Mouse (Mus musculus): ENCODE results near the gene Iqcf1. TPM values are rescaled to one million over a fixed set of nuclear protein-coding genes. Genes with fewer than 3 reads are reported as not detected.
A peak's percentile ranks its signal among the peaks of the same experiment; 100 is the strongest.

The Iqcf1 gene
- polyA plus RNA-seq, 1 experiment: not detected

- Histone ChIP-seq H3K27ac (ENCODE audit: insufficient read depth, low read length) (no peak overlapping the region), H3K4me1 (ENCODE audit: control insufficient read depth, insufficient read depth, low read length) (no peaks in the 10 kb centered on the region), H3K27me3 (ENCODE audit: control insufficient read depth, insufficient read depth, low read length) (no peaks in the 10 kb centered on the region), H3K4me3 (replicated peaks; ENCODE audit: insufficient read depth, low read depth, low read length) (no peak overlapping the region)
- DNase-seq: no peak
- WGBS: 16% methylated on average over 3 of the region's 3 CpGs
- TF ChIP-seq POLR2A (IDR thresholded peaks at IDR 0.05; ENCODE audit: borderline replicate concordance, insufficient read depth, low read length) (no peak), CTCF (IDR thresholded peaks at IDR 0.05; ENCODE audit: borderline replicate concordance, insufficient read depth, low read depth, low read length) (peak; percentile 73)
These were observed 32.1 kb downstream of the Iqcf1 start for GRCm38 (mm10) chr9:106531833-106532232.

GRCm38 (mm10) chr9:106534296-106534695 is 34.5 kb downstream of the Iqcf1 start:
- DNase-seq: no peak
- Histone ChIP-seq H3K27ac (ENCODE audit: insufficient read depth, low read length) (no peak overlapping the region), H3K4me1 (ENCODE audit: control insufficient read depth, insufficient read depth, low read length) (no peaks in the 10 kb centered on the region), H3K27me3 (ENCODE audit: control insufficient read depth, insufficient read depth, low read length) (no peaks in the 10 kb centered on the region), H3K4me3 (replicated peaks; ENCODE audit: insufficient read depth, low read depth, low read length) (no peak overlapping the region)
- TF ChIP-seq POLR2A (IDR thresholded peaks at IDR 0.05; ENCODE audit: borderline replicate concordance, insufficient read depth, low read length) (no peak), CTCF (IDR thresholded peaks at IDR 0.05; ENCODE audit: borderline replicate concordance, insufficient read depth, low read depth, low read length) (no peak)
- WGBS: 89% methylated on average over 7 of the region's 7 CpGs

GRCm38 (mm10) chr9:106534975-106535374 is 35.2 kb downstream of the Iqcf1 start:
- TF ChIP-seq CTCF (IDR thresholded peaks at IDR 0.05; ENCODE audit: borderline replicate concordance, insufficient read depth, low read depth, low read length) (no peak), POLR2A (IDR thresholded peaks at IDR 0.05; ENCODE audit: borderline replicate concordance, insufficient read depth, low read length) (no peak)
- Histone ChIP-seq H3K4me3 (replicated peaks; ENCODE audit: insufficient read depth, low read depth, low read length) (no peak overlapping the region), H3K27me3 (ENCODE audit: control insufficient read depth, insufficient read depth, low read length) (no peaks in the 10 kb centered on the region), H3K27ac (ENCODE audit: insufficient read depth, low read length) (no peak overlapping the region), H3K4me1 (ENCODE audit: control insufficient read depth, insufficient read depth, low read length) (no peaks in the 10 kb centered on the region)
- WGBS: 69% methylated on average over 11 of the region's 11 CpGs
- DNase-seq: no peak

Other genes with a start within 250 kb of the Iqcf1 start
- gene Poc1a, start 218.9 kb upstream of the Iqcf1 start, polyA plus RNA-seq (2012; rRNA removed): 3.9 and 4.4 TPM in 2 replicates
- 46.4 and 49.6 TPM in 2 replicates for gene Dusp7, start 131.3 kb upstream of the Iqcf1 start, polyA plus RNA-seq (2012; rRNA removed)
- 435 and 475 TPM in 2 replicates for gene Rpl29, start 70.5 kb upstream of the Iqcf1 start, polyA plus RNA-seq (2012; rRNA removed)
- 16.2 and 16.4 TPM in 2 replicates for gene Acy1, start 61.6 kb upstream of the Iqcf1 start, polyA plus RNA-seq (2012; rRNA removed)
- 59.7 and 68.5 TPM in 2 replicates for gene Abhd14b, start 52.5 kb upstream of the Iqcf1 start, polyA plus RNA-seq (2012; rRNA removed)
- gene Abhd14a, start 52.3 kb upstream of the Iqcf1 start, polyA plus RNA-seq (2012; rRNA removed): 49.7 and 51.5 TPM in 2 replicates
- 515 and 572 TPM in 2 replicates for gene Pcbp4, start 46.7 kb upstream of the Iqcf1 start, polyA plus RNA-seq (2012; rRNA removed)
- 27.9 and 30.7 TPM in 2 replicates for gene Gpr62, start 34.0 kb upstream of the Iqcf1 start, polyA plus RNA-seq (2012; rRNA removed)
- 42.5 and 43.7 TPM in 2 replicates for gene Rrp9, start 24.0 kb upstream of the Iqcf1 start, polyA plus RNA-seq (2012; rRNA removed)
- gene Parp3, start 23.0 kb upstream of the Iqcf1 start, polyA plus RNA-seq (2012; rRNA removed): 6.9 and 9.7 TPM in 2 replicates
- not detected in 2 replicates for gene Iqcf5, start 14.6 kb downstream of the Iqcf1 start, polyA plus RNA-seq (2012; rRNA removed)
- not detected in 2 replicates for gene Iqcf3, start 61.7 kb downstream of the Iqcf1 start, polyA plus RNA-seq (2012; rRNA removed)
- not detected in 2 replicates for gene Iqcf4, start 71.0 kb downstream of the Iqcf1 start, polyA plus RNA-seq (2012; rRNA removed)
- gene Iqcf6, start 126.6 kb downstream of the Iqcf1 start, polyA plus RNA-seq (2012; rRNA removed): not detected in 2 replicates
- 17.1 and 20.5 TPM in 2 replicates for gene Grm2, start 156.1 kb downstream of the Iqcf1 start, polyA plus RNA-seq (2012; rRNA removed)
- 96.5 and 102 TPM in 2 replicates for gene Tex264, start 186.0 kb downstream of the Iqcf1 start, polyA plus RNA-seq (2012; rRNA removed)

Measured in cerebellum, adult 2 months (tissue).